Mouse (Mus musculus): Measurements from ENCODE around the gene Fgf14. TPM values are rescaled to one million over a fixed set of nuclear protein-coding genes. Genes with fewer than 3 reads are reported as not detected.
"Not testable (repeated sequence)": the region's sequence is repeated elsewhere in the genome, so short reads cannot be mapped to it uniquely, and the experiment has no call there.

The Fgf14 gene
- polyA plus RNA-seq, 1 experiment from 2014 or later: 28.5 TPM

- 77% methylated on average over 2 of the region's 2 CpGs for WGBS
- not testable (repeated sequence) for DNase-seq; H3K27ac ChIP-seq (replicated peaks; ENCODE audit: low read depth, low read length); H3K9me3 ChIP-seq (ENCODE audit: control insufficient read depth, low read length); H3K4me2 ChIP-seq (ENCODE audit: low read length); H3K4me3 ChIP-seq (replicated peaks; ENCODE audit: low read depth, low read length); ATAC-seq (ENCODE audit: low FRiP score, low TSS enrichment); H3K36me3 ChIP-seq (ENCODE audit: control insufficient read depth, insufficient read depth, low read length); H3K9ac ChIP-seq (replicated peaks; ENCODE audit: low read length); H3K27me3 ChIP-seq (ENCODE audit: control insufficient read depth, insufficient read depth, low read length); H3K4me1 ChIP-seq (ENCODE audit: control insufficient read depth, insufficient read depth, low read length)
Observed at GRCm38 (mm10) chr14:124535376-124535775, 141.6 kb downstream of the Fgf14 start.

- Histone ChIP-seq H3K4me1 (ENCODE audit: control insufficient read depth, insufficient read depth, low read length) (no peaks in the 10 kb centered on the region), H3K36me3 (ENCODE audit: control insufficient read depth, insufficient read depth, low read length) (no peaks in the 10 kb centered on the region), H3K4me2 (ENCODE audit: low read length) (no peak overlapping the region), H3K27ac (replicated peaks; ENCODE audit: low read depth, low read length) (no peak overlapping the region), H3K4me3 (replicated peaks; ENCODE audit: low read depth, low read length) (no peak overlapping the region), H3K9ac (replicated peaks; ENCODE audit: low read length) (no peak overlapping the region), H3K9me3 (ENCODE audit: control insufficient read depth, low read length) (no peaks in the 10 kb centered on the region), H3K27me3 (ENCODE audit: control insufficient read depth, insufficient read depth, low read length) (no peaks in the 10 kb centered on the region)
- 85% methylated on average over 1 of the region's 1 CpGs for WGBS
- DNase-seq: no peak
- no peak for ATAC-seq (ENCODE audit: low FRiP score, low TSS enrichment)
Observed at GRCm38 (mm10) chr14:124532051-124532450, 144.9 kb downstream of the Fgf14 start.

GRCm38 (mm10) chr14:124512009-124512408 is 164.9 kb downstream of the Fgf14 start:
- H3K27ac ChIP-seq (replicated peaks; ENCODE audit: low read depth, low read length): no peak overlapping the region
- no peaks in the 10 kb centered on the region for H3K27me3 ChIP-seq (ENCODE audit: control insufficient read depth, insufficient read depth, low read length)
- H3K9ac ChIP-seq (replicated peaks; ENCODE audit: low read length): no peak overlapping the region
- WGBS: 90% methylated on average over 1 of the region's 1 CpGs
- no peak overlapping the region for H3K4me2 ChIP-seq (ENCODE audit: low read length)
- DNase-seq (no peak), ATAC-seq (ENCODE audit: low FRiP score, low TSS enrichment) (no peak)
- H3K4me1 ChIP-seq (ENCODE audit: control insufficient read depth, insufficient read depth, low read length): no peaks in the 10 kb centered on the region
- no peaks in the 10 kb centered on the region for H3K9me3 ChIP-seq (ENCODE audit: control insufficient read depth, low read length)
- no peak overlapping the region for H3K4me3 ChIP-seq (replicated peaks; ENCODE audit: low read depth, low read length)
- no peaks in the 10 kb centered on the region for H3K36me3 ChIP-seq (ENCODE audit: control insufficient read depth, insufficient read depth, low read length)

GRCm38 (mm10) chr14:124488971-124489370 is 188.0 kb downstream of the Fgf14 start:
- H3K27ac ChIP-seq (replicated peaks; ENCODE audit: low read depth, low read length): no peak overlapping the region
- no peaks in the 10 kb centered on the region for H3K27me3 ChIP-seq (ENCODE audit: control insufficient read depth, insufficient read depth, low read length)
- H3K9ac ChIP-seq (replicated peaks; ENCODE audit: low read length): no peak overlapping the region
- WGBS: 97% methylated on average over 1 of the region's 1 CpGs
- ATAC-seq (ENCODE audit: low FRiP score, low TSS enrichment) (no peak), DNase-seq (no peak)
- no peaks in the 10 kb centered on the region for H3K9me3 ChIP-seq (ENCODE audit: control insufficient read depth, low read length)
- H3K4me1 ChIP-seq (ENCODE audit: control insufficient read depth, insufficient read depth, low read length): no peaks in the 10 kb centered on the region
- H3K4me2 ChIP-seq (ENCODE audit: low read length): no peak overlapping the region
- H3K36me3 ChIP-seq (ENCODE audit: control insufficient read depth, insufficient read depth, low read length): no peaks in the 10 kb centered on the region
- H3K4me3 ChIP-seq (replicated peaks; ENCODE audit: low read depth, low read length): no peak overlapping the region

- WGBS: 94% methylated on average over 1 of the region's 1 CpGs
- no peaks in the 10 kb centered on the region for H3K4me1 ChIP-seq (ENCODE audit: control insufficient read depth, insufficient read depth, low read length)
- ATAC-seq (ENCODE audit: low FRiP score, low TSS enrichment): no peak
- H3K4me3 ChIP-seq (replicated peaks; ENCODE audit: low read depth, low read length): no peak overlapping the region
- H3K9me3 ChIP-seq (ENCODE audit: control insufficient read depth, low read length): no peaks in the 10 kb centered on the region
- no peak overlapping the region for H3K4me2 ChIP-seq (ENCODE audit: low read length)
- H3K27me3 ChIP-seq (ENCODE audit: control insufficient read depth, insufficient read depth, low read length): no peaks in the 10 kb centered on the region
- no peak overlapping the region for H3K9ac ChIP-seq (replicated peaks; ENCODE audit: low read length)
- no peak for DNase-seq
- H3K27ac ChIP-seq (replicated peaks; ENCODE audit: low read depth, low read length): no peak overlapping the region
- no peaks in the 10 kb centered on the region for H3K36me3 ChIP-seq (ENCODE audit: control insufficient read depth, insufficient read depth, low read length)
Observed at GRCm38 (mm10) chr14:124485261-124485660, 191.7 kb downstream of the Fgf14 start.

- DNase-seq (no peak), ATAC-seq (ENCODE audit: low FRiP score, low TSS enrichment) (no peak)
- Histone ChIP-seq H3K4me1 (ENCODE audit: control insufficient read depth, insufficient read depth, low read length) (no peaks in the 10 kb centered on the region), H3K4me2 (ENCODE audit: low read length) (no peak overlapping the region), H3K9me3 (ENCODE audit: control insufficient read depth, low read length) (no peaks in the 10 kb centered on the region), H3K4me3 (replicated peaks; ENCODE audit: low read depth, low read length) (no peak overlapping the region), H3K36me3 (ENCODE audit: control insufficient read depth, insufficient read depth, low read length) (no peaks in the 10 kb centered on the region), H3K27me3 (ENCODE audit: control insufficient read depth, insufficient read depth, low read length) (no peaks in the 10 kb centered on the region), H3K27ac (replicated peaks; ENCODE audit: low read depth, low read length) (no peak overlapping the region), H3K9ac (replicated peaks; ENCODE audit: low read length) (no peak overlapping the region)
- WGBS: 86% methylated on average over 2 of the region's 2 CpGs
Observed at GRCm38 (mm10) chr14:124474066-124474667, 202.8 kb downstream of the Fgf14 start.

GRCm38 (mm10) chr14:124470909-124471308 is 206.0 kb downstream of the Fgf14 start:
- H3K4me3 ChIP-seq (replicated peaks; ENCODE audit: low read depth, low read length): no peak overlapping the region
- no peaks in the 10 kb centered on the region for H3K4me1 ChIP-seq (ENCODE audit: control insufficient read depth, insufficient read depth, low read length)
- H3K27ac ChIP-seq (replicated peaks; ENCODE audit: low read depth, low read length): no peak overlapping the region
- H3K9ac ChIP-seq (replicated peaks; ENCODE audit: low read length): no peak overlapping the region
- DNase-seq: no peak
- no peaks in the 10 kb centered on the region for H3K36me3 ChIP-seq (ENCODE audit: control insufficient read depth, insufficient read depth, low read length)
- H3K4me2 ChIP-seq (ENCODE audit: low read length): no peak overlapping the region
- ATAC-seq (ENCODE audit: low FRiP score, low TSS enrichment): no peak
- no peaks in the 10 kb centered on the region for H3K27me3 ChIP-seq (ENCODE audit: control insufficient read depth, insufficient read depth, low read length)
- no peaks in the 10 kb centered on the region for H3K9me3 ChIP-seq (ENCODE audit: control insufficient read depth, low read length)
- 77% methylated on average over 2 of the region's 2 CpGs for WGBS

- Histone ChIP-seq H3K27me3 (ENCODE audit: control insufficient read depth, insufficient read depth, low read length) (no peaks in the 10 kb centered on the region), H3K4me1 (ENCODE audit: control insufficient read depth, insufficient read depth, low read length) (no peaks in the 10 kb centered on the region)
- 96% methylated on average over 1 of the region's 1 CpGs for WGBS
Observed at GRCm38 (mm10) chr14:124455120-124455519, 221.8 kb downstream of the Fgf14 start.

GRCm38 (mm10) chr14:124446096-124446840 is 230.7 kb downstream of the Fgf14 start:
- Histone ChIP-seq H3K4me2 (ENCODE audit: low read length) (no peak overlapping the region), H3K36me3 (ENCODE audit: control insufficient read depth, insufficient read depth, low read length) (no peaks in the 10 kb centered on the region), H3K9me3 (ENCODE audit: control insufficient read depth, low read length) (no peaks in the 10 kb centered on the region), H3K4me3 (replicated peaks; ENCODE audit: low read depth, low read length) (no peak overlapping the region), H3K27me3 (ENCODE audit: control insufficient read depth, insufficient read depth, low read length) (no peaks in the 10 kb centered on the region), H3K4me1 (ENCODE audit: control insufficient read depth, insufficient read depth, low read length) (no peaks in the 10 kb centered on the region), H3K27ac (replicated peaks; ENCODE audit: low read depth, low read length) (no peak overlapping the region), H3K9ac (replicated peaks; ENCODE audit: low read length) (no peak overlapping the region)
- no peak for DNase-seq
- WGBS: 78% methylated on average over 2 of the region's 2 CpGs
- no peak for ATAC-seq (ENCODE audit: low FRiP score, low TSS enrichment)

More at GRCm38 (mm10) chr14:124455120-124455519, 221.8 kb downstream of the Fgf14 start:
- no peak overlapping the region for H3K4me2 ChIP-seq (ENCODE audit: low read length)
- no peak overlapping the region for H3K4me3 ChIP-seq (replicated peaks; ENCODE audit: low read depth, low read length)
- H3K9ac ChIP-seq (replicated peaks; ENCODE audit: low read length): no peak overlapping the region
- ATAC-seq (ENCODE audit: low FRiP score, low TSS enrichment) (no peak), DNase-seq (no peak)
- H3K9me3 ChIP-seq (ENCODE audit: control insufficient read depth, low read length): no peaks in the 10 kb centered on the region
- no peak overlapping the region for H3K27ac ChIP-seq (replicated peaks; ENCODE audit: low read depth, low read length)
- no peaks in the 10 kb centered on the region for H3K36me3 ChIP-seq (ENCODE audit: control insufficient read depth, insufficient read depth, low read length)
